Mouse (Mus musculus): ENCODE data around the gene Sgo1. TPM values are rescaled to one million over a fixed set of nuclear protein-coding genes. Genes with fewer than 3 reads are reported as not detected.
"Not testable (repeated sequence)": the region's sequence is repeated elsewhere in the genome, so short reads cannot be mapped to it uniquely, and the experiment has no call there.

Gene Sgo1
- polyA plus RNA-seq, 1 experiment = 2.1 TPM

- H3K9me3 ChIP-seq (ENCODE audit: control insufficient read depth, low read length) = no peaks in the 10 kb centered on the region
- H3K27me3 ChIP-seq (ENCODE audit: control insufficient read depth) = no peaks in the 10 kb centered on the region
- H3K36me3 ChIP-seq (ENCODE audit: control insufficient read depth) = peaks cover 98% of the 10 kb centered on the region
- TF ChIP-seq GATA1 (IDR thresholded peaks at IDR 0.05; ENCODE audit: low read length) (no peak), TAL1 (IDR thresholded peaks at IDR 0.05; ENCODE audit: low read length) (no peak)
- no peaks in the 10 kb centered on the region for H3K4me1 ChIP-seq (ENCODE audit: control insufficient read depth)
- no peak overlapping the region for H3K4me3 ChIP-seq (replicated peaks)
These were observed 18.7 kb downstream of the Sgo1 start for GRCm38 (mm10) chr17:53670453-53670852.

- Histone ChIP-seq H3K36me3 (ENCODE audit: control insufficient read depth) (peaks cover 92% of the 10 kb centered on the region), H3K4me3 (replicated peaks) (no peak overlapping the region), H3K27me3 (ENCODE audit: control insufficient read depth) (no peaks in the 10 kb centered on the region), H3K9me3 (ENCODE audit: control insufficient read depth, low read length) (no peaks in the 10 kb centered on the region), H3K4me1 (ENCODE audit: control insufficient read depth) (peaks cover 1% of the 10 kb centered on the region)
- TF ChIP-seq GATA1 (IDR thresholded peaks at IDR 0.05; ENCODE audit: low read length) (no peak), TAL1 (IDR thresholded peaks at IDR 0.05; ENCODE audit: low read length) (no peak)
These were observed 24.3 kb downstream of the Sgo1 start for GRCm38 (mm10) chr17:53664703-53665382.

GRCm38 (mm10) chr17:53664267-53664666 is 24.9 kb downstream of the Sgo1 start:
- TF ChIP-seq GATA1 (IDR thresholded peaks at IDR 0.05; ENCODE audit: low read length) (no peak), TAL1 (IDR thresholded peaks at IDR 0.05; ENCODE audit: low read length) (no peak)
- no peaks in the 10 kb centered on the region for H3K27me3 ChIP-seq (ENCODE audit: control insufficient read depth)
- H3K4me1 ChIP-seq (ENCODE audit: control insufficient read depth) = peaks cover 1% of the 10 kb centered on the region
- peaks cover 92% of the 10 kb centered on the region for H3K36me3 ChIP-seq (ENCODE audit: control insufficient read depth)
- no peaks in the 10 kb centered on the region for H3K9me3 ChIP-seq (ENCODE audit: control insufficient read depth, low read length)
- no peak overlapping the region for H3K4me3 ChIP-seq (replicated peaks)

- Histone ChIP-seq H3K4me1 (ENCODE audit: control insufficient read depth) (peaks cover 1% of the 10 kb centered on the region), H3K9me3 (ENCODE audit: control insufficient read depth, low read length) (no peaks in the 10 kb centered on the region), H3K4me3 (replicated peaks) (no peak overlapping the region), H3K36me3 (ENCODE audit: control insufficient read depth) (peaks cover 85% of the 10 kb centered on the region), H3K27me3 (ENCODE audit: control insufficient read depth) (no peaks in the 10 kb centered on the region)
- TF ChIP-seq GATA1 (IDR thresholded peaks at IDR 0.05; ENCODE audit: low read length) (no peak), TAL1 (IDR thresholded peaks at IDR 0.05; ENCODE audit: low read length) (no peak)
These were observed 27.9 kb downstream of the Sgo1 start for GRCm38 (mm10) chr17:53661056-53661840.

- Histone ChIP-seq H3K27me3 (ENCODE audit: control insufficient read depth) (no peaks in the 10 kb centered on the region), H3K9me3 (ENCODE audit: control insufficient read depth, low read length) (no peaks in the 10 kb centered on the region), H3K4me1 (ENCODE audit: control insufficient read depth) (peaks cover 1% of the 10 kb centered on the region), H3K36me3 (ENCODE audit: control insufficient read depth) (peaks cover 85% of the 10 kb centered on the region), H3K4me3 (replicated peaks) (no peak overlapping the region)
- TF ChIP-seq GATA1 (IDR thresholded peaks at IDR 0.05; ENCODE audit: low read length) (no peak), TAL1 (IDR thresholded peaks at IDR 0.05; ENCODE audit: low read length) (no peak)
These were observed 29.4 kb downstream of the Sgo1 start for GRCm38 (mm10) chr17:53659738-53660137.

DNA sequence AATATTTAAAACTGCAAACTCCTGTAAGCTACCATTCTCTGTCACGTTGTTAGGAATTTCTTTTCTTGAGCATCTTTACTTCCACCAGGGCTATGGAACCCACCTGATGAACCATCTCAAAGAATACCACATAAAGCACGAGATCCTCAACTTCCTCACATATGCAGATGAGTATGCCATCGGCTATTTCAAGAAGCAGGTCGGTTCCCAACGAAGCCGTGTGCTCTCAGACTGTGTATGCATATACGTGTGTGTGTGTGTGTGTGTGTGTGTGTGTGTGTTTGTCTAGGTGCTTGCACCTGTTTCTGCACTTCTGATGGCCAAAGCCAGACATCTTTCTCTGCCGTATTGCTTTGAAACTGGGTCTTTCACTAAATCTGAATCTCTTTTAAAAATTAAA is 29.9 kb downstream of the Sgo1 start:
- no peak for TF ChIP-seq TAL1 (IDR thresholded peaks at IDR 0.05; ENCODE audit: low read length)
- no peak for TF ChIP-seq GATA1 (IDR thresholded peaks at IDR 0.05; ENCODE audit: low read length)

DNA sequence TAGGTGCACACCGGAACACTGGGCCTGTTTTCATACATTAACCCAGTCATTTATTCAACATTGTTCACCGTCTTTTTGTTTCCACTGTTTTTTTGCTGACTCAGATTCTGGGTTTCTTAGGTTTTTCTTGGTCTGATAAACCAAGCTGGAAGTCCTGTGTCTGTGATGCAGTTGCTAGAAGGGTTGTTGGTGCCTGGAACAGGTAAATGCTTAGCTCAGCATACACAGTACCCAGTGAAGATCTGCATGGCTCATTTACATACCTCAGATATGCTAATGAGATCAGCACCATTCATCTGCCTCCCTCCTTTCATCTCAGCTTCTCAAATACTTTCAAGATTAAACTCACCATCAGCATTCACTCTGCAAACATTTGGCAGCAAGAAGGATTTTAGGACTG is 30.5 kb downstream of the Sgo1 start:
- H3K4me3 ChIP-seq (replicated peaks) = no peak overlapping the region
- H3K27me3 ChIP-seq (ENCODE audit: control insufficient read depth) = no peaks in the 10 kb centered on the region
- no peaks in the 10 kb centered on the region for H3K9me3 ChIP-seq (ENCODE audit: control insufficient read depth, low read length)
- TF ChIP-seq TAL1 (IDR thresholded peaks at IDR 0.05; ENCODE audit: low read length) = no peak
- no peak for TF ChIP-seq GATA1 (IDR thresholded peaks at IDR 0.05; ENCODE audit: low read length)
- peaks cover 87% of the 10 kb centered on the region for H3K36me3 ChIP-seq (ENCODE audit: control insufficient read depth)
- H3K4me1 ChIP-seq (ENCODE audit: control insufficient read depth) = peaks cover 1% of the 10 kb centered on the region

More for the DNA sequence above, 29.9 kb downstream of the Sgo1 start:
- H3K36me3 ChIP-seq (ENCODE audit: control insufficient read depth) = peaks cover 87% of the 10 kb centered on the region
- no peaks in the 10 kb centered on the region for H3K9me3 ChIP-seq (ENCODE audit: control insufficient read depth, low read length)
- no peaks in the 10 kb centered on the region for H3K27me3 ChIP-seq (ENCODE audit: control insufficient read depth)
- H3K4me3 ChIP-seq (replicated peaks) = no peak overlapping the region
- H3K4me1 ChIP-seq (ENCODE audit: control insufficient read depth) = peaks cover 1% of the 10 kb centered on the region

- H3K4me1 ChIP-seq (ENCODE audit: control insufficient read depth); H3K9me3 ChIP-seq (ENCODE audit: control insufficient read depth, low read length); H3K4me3 ChIP-seq (replicated peaks); H3K27me3 ChIP-seq (ENCODE audit: control insufficient read depth): not testable (repeated sequence)
- H3K36me3 ChIP-seq (ENCODE audit: control insufficient read depth) = peaks cover 90% of the 10 kb centered on the region
These were observed 31.7 kb downstream of the Sgo1 start for GRCm38 (mm10) chr17:53657391-53657790.

DNA sequence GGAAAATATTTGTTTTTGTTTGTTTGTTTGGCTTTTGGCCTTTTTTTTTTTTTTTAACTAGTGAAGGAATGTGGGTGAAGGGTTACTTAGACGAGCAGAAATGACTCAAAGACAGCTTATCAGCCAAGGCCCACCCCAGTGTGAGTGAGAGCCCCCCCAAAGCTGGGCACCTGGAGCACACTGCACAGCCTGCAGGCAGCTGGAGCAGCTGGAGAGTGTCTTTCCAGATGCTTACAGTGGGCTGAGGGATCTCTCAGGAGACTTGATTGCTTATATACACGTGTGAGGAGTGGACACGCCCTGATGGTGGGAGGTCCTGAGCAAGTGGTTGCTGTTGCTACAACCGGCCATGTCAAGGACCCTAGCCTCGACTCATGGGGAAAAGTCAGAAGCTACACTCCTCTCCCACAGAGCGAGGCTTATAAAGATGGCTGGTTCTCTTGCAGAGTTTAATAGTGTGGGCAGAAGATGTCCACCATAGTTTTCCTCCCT is 32.7 kb downstream of the Sgo1 start:
- H3K36me3 ChIP-seq (ENCODE audit: control insufficient read depth) = peaks cover 91% of the 10 kb centered on the region
- H3K9me3 ChIP-seq (ENCODE audit: control insufficient read depth, low read length) = no peaks in the 10 kb centered on the region
- TF ChIP-seq GATA1 (IDR thresholded peaks at IDR 0.05; ENCODE audit: low read length) = no peak
- no peak for TF ChIP-seq TAL1 (IDR thresholded peaks at IDR 0.05; ENCODE audit: low read length)
- H3K4me1 ChIP-seq (ENCODE audit: control insufficient read depth) = no peaks in the 10 kb centered on the region
- no peak overlapping the region for H3K4me3 ChIP-seq (replicated peaks)
- no peaks in the 10 kb centered on the region for H3K27me3 ChIP-seq (ENCODE audit: control insufficient read depth)

Data from erythroblast, embryonic 14.5 days (primary cell).